Mouse (Mus musculus): Measurements from ENCODE around the gene Setd3. TPM values are rescaled to one million over a fixed set of nuclear protein-coding genes. Genes with fewer than 3 reads are reported as not detected.

Gene Setd3
- 100 to 1,000 TPM; 122 to 123 TPM for total RNA-seq (2021)

GRCm38 (mm10) chr12:108179246-108179320 lies at the start of gene Setd3:
Gene Setd3, minus strand, starts transcription at chr12:108179314.
- no peak for DNase-seq
- intact Hi-C loops (cut with DNase I), result no loop called here

GRCm38 (mm10) chr12:108227527-108227926 lies 48.4 kb upstream of the Setd3 start:
- intact Hi-C loops (cut with DNase I), result no loop called here
- DNase-seq, result no peak

- intact Hi-C loops (cut with DNase I), result no loop called here
- DNase-seq, result no peak
These were observed 47.8 kb upstream of the Setd3 start for GRCm38 (mm10) chr12:108226941-108227340.

- intact Hi-C loops (cut with DNase I), result no loop called here
- no peak for DNase-seq
These were observed 47.1 kb upstream of the Setd3 start for GRCm38 (mm10) chr12:108226216-108226615.

GRCm38 (mm10) chr12:108225781-108226180 lies 46.7 kb upstream of the Setd3 start:
- DNase-seq, result peak; percentile 67
- intact Hi-C loops (cut with DNase I), result no loop called here

- no peak for DNase-seq
- intact Hi-C loops (cut with DNase I), result no loop called here
These were observed 44.2 kb upstream of the Setd3 start for GRCm38 (mm10) chr12:108223357-108223756.

GRCm38 (mm10) chr12:108221712-108222111 lies 42.6 kb upstream of the Setd3 start:
- intact Hi-C loops (cut with DNase I), result no loop called here
- no peak for DNase-seq

GRCm38 (mm10) chr12:108221206-108221605 lies 42.1 kb upstream of the Setd3 start:
- intact Hi-C loops (cut with DNase I), result no loop called here
- peak; percentile 92 for DNase-seq

- intact Hi-C loops (cut with DNase I), result no loop called here
- DNase-seq, result peak; percentile 71
These were observed 41.5 kb upstream of the Setd3 start for GRCm38 (mm10) chr12:108220621-108221020.

GRCm38 (mm10) chr12:108219825-108220616 lies 40.9 kb upstream of the Setd3 start:
- DNase-seq, result no peak
- intact Hi-C loops (cut with DNase I), result no loop called here

GRCm38 (mm10) chr12:108219163-108219562 lies 40.0 kb upstream of the Setd3 start:
- DNase-seq, result no peak
- intact Hi-C loops (cut with DNase I), result no loop called here

GRCm38 (mm10) chr12:108217572-108217971 lies 38.5 kb upstream of the Setd3 start:
- intact Hi-C loops (cut with DNase I), result no loop called here
- DNase-seq, result peak; percentile 77

- intact Hi-C loops (cut with DNase I), result no loop called here
- DNase-seq, result no peak
These were observed 37.7 kb upstream of the Setd3 start for GRCm38 (mm10) chr12:108216611-108217370.

- intact Hi-C loops (cut with DNase I), result no loop called here
- DNase-seq, result no peak
These were observed 36.0 kb upstream of the Setd3 start for GRCm38 (mm10) chr12:108215090-108215489.

- intact Hi-C loops (cut with DNase I), result no loop called here
- DNase-seq, result no peak
These were observed 34.3 kb upstream of the Setd3 start for GRCm38 (mm10) chr12:108213090-108214041.

- intact Hi-C loops (cut with DNase I), result no loop called here
- DNase-seq, result no peak
These were observed 33.4 kb upstream of the Setd3 start for GRCm38 (mm10) chr12:108212476-108212875.

GRCm38 (mm10) chr12:108212071-108212470 lies 33.0 kb upstream of the Setd3 start:
- DNase-seq, result no peak
- intact Hi-C loops (cut with DNase I), result no loop called here

GRCm38 (mm10) chr12:108210623-108211022 lies 31.5 kb upstream of the Setd3 start:
- no peak for DNase-seq
- intact Hi-C loops (cut with DNase I), result no loop called here

GRCm38 (mm10) chr12:108208726-108209438 lies 29.8 kb upstream of the Setd3 start:
- peak; percentile 88 for DNase-seq
- intact Hi-C loops (cut with DNase I), result loop anchor here (5.0 to 10.0 kb wide), 2 partner anchors 63 to 296 kb away; no protein-coding TSS in a partner anchor

- intact Hi-C loops (cut with DNase I), result loop anchor here (5.0 to 10.0 kb wide), 2 partner anchors 64 to 297 kb away; no protein-coding TSS in a partner anchor
- DNase-seq, result no peak
These were observed 29.1 kb upstream of the Setd3 start for GRCm38 (mm10) chr12:108208216-108208615.

- intact Hi-C loops (cut with DNase I), result loop anchor here (5.0 to 10.0 kb wide), 2 partner anchors 66 to 298 kb away; no protein-coding TSS in a partner anchor
These were observed 27.5 kb upstream of the Setd3 start for GRCm38 (mm10) chr12:108206641-108207040.

More at GRCm38 (mm10) chr12:108206641-108207040, 27.5 kb upstream of the Setd3 start:
- peak; percentile 90 for DNase-seq

Measured in left cerebral cortex, postnatal 4 days (tissue).